Mouse (Mus musculus) brain, embryonic 14.5 days (tissue): Measurements from ENCODE around the gene Zfp595.

Experiments used
- CTCF ChIP-seq: fragments of 200-500 bp; IDR thresholded peaks from 2 replicates; pipeline ENCODE4 v1.5.1; 2012; ENCODE audit warnings: inconsistent platforms, mild to moderate bottlenecking, moderate library complexity, borderline replicate concordance; ENCODE audit not compliant: insufficient read depth, insufficient read length; ENCODE audit errors: extremely low read depth
- POLR2A ChIP-seq: fragments of 200-500 bp; IDR thresholded peaks from 2 replicates; pipeline ENCODE4 v1.6.1; 2012; ENCODE audit warnings: mild to moderate bottlenecking, inconsistent platforms, borderline replicate concordance; ENCODE audit not compliant: poor library complexity, insufficient read depth, insufficient read length, severe bottlenecking; ENCODE audit errors: extremely low read depth

GRCm38 (mm10) chr13:67351854-67352253, 19.5 kb upstream of the Zfp595 start:
- TF ChIP-seq POLR2A (no peak), CTCF (no peak)
